Mouse (Mus musculus): ENCODE measurements around the gene AL731706.1. TPM values are rescaled to one million over a fixed set of nuclear protein-coding genes. Genes with fewer than 3 reads are reported as not detected.

AL731706.1 gene
- 2.0 and 10.1 TPM in 2 replicates for polyA plus RNA-seq (2012; rRNA removed; ENCODE audit: low replicate concordance)

GRCm38 (mm10) chr2:136891068-136891950, at the start of gene AL731706.1, which contains the start of the genes Slx4ip and Mkks:
Gene AL731706.1 (minus strand): TSS chr2:136891389.
Gene Slx4ip (plus strand): TSS chr2:136891218.
Gene Mkks (minus strand): TSS chr2:136891389.

DNA sequence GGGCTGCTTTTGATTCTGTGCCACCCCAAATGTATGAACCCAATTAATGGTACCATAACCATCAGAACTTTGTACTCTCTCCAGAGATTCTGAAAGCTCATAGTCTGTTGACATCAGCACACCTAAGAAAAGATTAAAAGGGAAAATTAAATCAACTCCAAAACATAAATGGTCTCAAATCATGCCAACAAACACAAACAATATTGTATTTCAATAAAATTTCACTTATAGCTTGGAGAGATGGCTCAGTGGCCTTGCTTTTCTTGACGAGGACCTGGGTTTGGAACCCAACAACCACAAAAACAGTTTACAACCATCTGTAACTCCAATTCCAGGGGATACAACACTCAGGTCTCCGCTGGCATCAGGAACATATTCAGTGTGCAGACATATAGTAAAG, 5.6 kb downstream of the AL731706.1 start, which contains the start of gene AL731706.2:
AL731706.2 (minus strand) TSS at position 101 of the 400 bp plus-strand sequence.

Other genes with a start within 250 kb of the AL731706.1 start
- gene Snap25, start 177.9 kb downstream of the AL731706.1 start, polyA plus RNA-seq (2012; rRNA removed; ENCODE audit: low replicate concordance), result 0.34 TPM in 1 of 2 replicates, not detected in the other
- gene AL731706.2, start 5.7 kb downstream of the AL731706.1 start, polyA plus RNA-seq (2012; rRNA removed; ENCODE audit: low replicate concordance), result not detected in 2 replicates
- 0.44 and 1.7 TPM in 2 replicates for gene Slx4ip, start 171 bp downstream of the AL731706.1 start, polyA plus RNA-seq (2012; rRNA removed; ENCODE audit: low replicate concordance)
- gene Mkks, start within 50 bp of the AL731706.1 start, polyA plus RNA-seq (2012; rRNA removed; ENCODE audit: low replicate concordance), result 3.5 and 9.0 TPM in 2 replicates
- 7.6 and 9.0 TPM in 2 replicates for gene Jag1, start 225.3 kb upstream of the AL731706.1 start, polyA plus RNA-seq (2012; rRNA removed; ENCODE audit: low replicate concordance)

Measured in mammary gland, adult 2 months (tissue).